In genomic region chr12:70649691-70650090, GRCm38 (mm10) we compare ENCODE assay signal across 17 mouse cellular contexts.
DNase-seq lines count a peak whose midpoint lies in the region; ATAC-seq and TF ChIP-seq lines count a peak whose summit lies in the region.
"Had no signal": no experiment of that assay in that cellular context is flagged by ENCODE, and none has a peak within 500 bp of the region (broad histone marks: within the 10 kb centered on the region; RNA-seq: fewer than 3 reads in every experiment).

No protein-coding gene starts in this region.

- no peak overlapping the region for H3K9ac ChIP-seq in limb, embryonic 15.5 days
- H3K9ac ChIP-seq in MEL (ENCODE audit: control insufficient read depth, low read depth, low read length, poor library complexity, severe bottlenecking) = no peak overlapping the region
- no peak overlapping the region for H3K9ac ChIP-seq in heart, postnatal 0 days (replicated peaks; ENCODE audit: low read depth, low read length)
- H3K9ac ChIP-seq: hindbrain, embryonic 12.5 days; stomach, embryonic 15.5 days had no signal

- peaks cover 24% of the 10 kb centered on the region for H3K4me1 ChIP-seq in limb, embryonic 15.5 days
- H3K4me1 ChIP-seq in limb, embryonic 10.5 days = no peaks in the 10 kb centered on the region
- peaks cover 0 to 3% of the 10 kb centered on the region in 2 experiments; a peak in 1 of 4 replicates for H3K4me1 ChIP-seq in MEL (ENCODE audit: control insufficient read depth in 1 of 2, insufficient read depth in 2 of 2, low read length in 2 of 2)
- H3K4me1 ChIP-seq in heart, postnatal 0 days (ENCODE audit: control insufficient read depth, insufficient read depth) = peaks cover 50% of the 10 kb centered on the region; the same call in 1 of the 2 replicates
- H3K4me1 ChIP-seq: forebrain, embryonic 10.5 days; hindbrain, embryonic 12.5 days had no signal

- TF ChIP-seq EP300 in MEL (IDR thresholded peaks at IDR 0.05; ENCODE audit: low read depth in 1 of 2, low read length in 2 of 2) = no peak
- peak; percentile 97 for TF ChIP-seq EP300 in heart, postnatal 0 days (IDR thresholded peaks at IDR 0.05; ENCODE audit: low read depth)

- TF ChIP-seq RAD21 in MEL (IDR thresholded peaks at IDR 0.05; ENCODE audit: low read depth, low read length) = no peak

- no peak for TF ChIP-seq POLR2A in MEL (IDR thresholded peaks at IDR 0.05; ENCODE audit: control insufficient read depth in 1 of 2, insufficient read depth in 1 of 2, low read depth in 1 of 2, low read length in 2 of 2, poor library complexity in 1 of 2)

- H3K9me3 ChIP-seq in limb, embryonic 15.5 days = no peaks in the 10 kb centered on the region
- H3K9me3 ChIP-seq in limb, embryonic 10.5 days (replicated peaks) = no peaks in the 10 kb centered on the region
- H3K9me3 ChIP-seq in MEL (replicated peaks; ENCODE audit: insufficient read depth, low read length) = no peaks in the 10 kb centered on the region
- no peaks in the 10 kb centered on the region for H3K9me3 ChIP-seq in heart, postnatal 0 days (replicated peaks; ENCODE audit: control insufficient read depth, low read length)
- H3K9me3 ChIP-seq: forebrain, embryonic 10.5 days; hindbrain, embryonic 12.5 days; stomach, embryonic 15.5 days had no signal

- no peaks in the 10 kb centered on the region for H3K36me3 ChIP-seq in limb, embryonic 15.5 days
- no peaks in the 10 kb centered on the region for H3K36me3 ChIP-seq in limb, embryonic 10.5 days
- no peaks in the 10 kb centered on the region for H3K36me3 ChIP-seq in MEL (ENCODE audit: control insufficient read depth in 1 of 2, insufficient read depth in 2 of 2, low read length in 2 of 2)
- no peaks in the 10 kb centered on the region for H3K36me3 ChIP-seq in heart, postnatal 0 days (replicated peaks; ENCODE audit: control insufficient read depth, insufficient read depth, low read length)
- H3K36me3 ChIP-seq: forebrain, embryonic 10.5 days; hindbrain, embryonic 12.5 days; stomach, embryonic 15.5 days had no signal

- 71% methylated on average over 2 of the region's 2 CpGs for WGBS in limb, embryonic 15.5 days
- WGBS in limb, embryonic 10.5 days = 90% methylated on average over 2 of the region's 2 CpGs
- WGBS in heart, postnatal 0 days = 3% methylated on average over 2 of the region's 2 CpGs

- no peak for ATAC-seq in limb, embryonic 15.5 days (ENCODE audit: insufficient number of reproducible peaks, low FRiP score, low TSS enrichment, low read depth)
- peak; percentile 90 for ATAC-seq in heart, postnatal 0 days (ENCODE audit: insufficient read depth, low read depth)

- H3K4me2 ChIP-seq in limb, embryonic 15.5 days = no peak overlapping the region
- no peak overlapping the region for H3K4me2 ChIP-seq in heart, postnatal 0 days (ENCODE audit: low read depth, low read length)
- H3K4me2 ChIP-seq: hindbrain, embryonic 12.5 days; stomach, embryonic 15.5 days had no signal

- no peaks in the 10 kb centered on the region for H3K79me2 ChIP-seq in MEL (ENCODE audit: control insufficient read depth, insufficient read depth, low read length, poor library complexity)

- H3K27me3 ChIP-seq in limb, embryonic 15.5 days = no peaks in the 10 kb centered on the region
- no peaks in the 10 kb centered on the region for H3K27me3 ChIP-seq in limb, embryonic 10.5 days (ENCODE audit: low read depth, poor library complexity, severe bottlenecking)
- H3K27me3 ChIP-seq in MEL (ENCODE audit: control insufficient read depth in 1 of 2, insufficient read depth in 2 of 2, low read length in 2 of 2) = no peaks in the 10 kb centered on the region; a peak in 2 of 4 replicates
- no peaks in the 10 kb centered on the region for H3K27me3 ChIP-seq in heart, postnatal 0 days (ENCODE audit: control insufficient read depth, insufficient read depth, low read length)
- H3K27me3 ChIP-seq: CH12.LX; hindbrain, embryonic 12.5 days; stomach, embryonic 15.5 days had no signal

- no peak for DNase-seq in limb, embryonic 10.5 days (ENCODE audit: low spot score)
- DNase-seq in MEL (ENCODE audit: low read depth, low spot score) = peak; percentile 14
- peak; percentile 71 to 86 for DNase-seq in heart, adult 18-20 months
- DNase-seq in heart, postnatal 0 days (ENCODE audit: low spot score) = peak; percentile 83
- DNase-seq in kidney, postnatal 4 days = no peak
- no peak for DNase-seq in kidney, postnatal 10 days
- no peak for DNase-seq in thymus, postnatal 36 days
- DNase-seq: cerebellum, adult 9-11 months; kidney, adult 11 months; liver; lung, postnatal 10 days; thymus, postnatal 4 days had no signal

- TF ChIP-seq CTCF in MEL (IDR thresholded peaks at IDR 0.05 in 2 of 3, conservative IDR thresholded peaks at IDR 0.05 in 1 of 3; ENCODE audit: control insufficient read depth in 1 of 3, insufficient read depth in 1 of 3, low read depth in 2 of 3, low read length in 3 of 3, poor library complexity in 1 of 3, severe bottlenecking in 1 of 3) = no peak
- no peak for TF ChIP-seq CTCF in heart, postnatal 0 days (IDR thresholded peaks at IDR 0.05; ENCODE audit: low read depth)

- H3K27ac ChIP-seq in limb, embryonic 15.5 days = 0 out of 2 replicates have a peak overlapping the region, but pooled peaks have one; percentile 29
- no peak overlapping the region for H3K27ac ChIP-seq in limb, embryonic 10.5 days
- no peak overlapping the region for H3K27ac ChIP-seq in MEL (ENCODE audit: control insufficient read depth, low read depth, low read length)
- peak overlapping the region; percentile 94 for H3K27ac ChIP-seq in heart, postnatal 0 days (ENCODE audit: low read depth)
- H3K27ac ChIP-seq: forebrain, embryonic 10.5 days; hindbrain, embryonic 12.5 days had no signal

- no peak overlapping the region for H3K4me3 ChIP-seq in limb, embryonic 15.5 days
- H3K4me3 ChIP-seq in limb, embryonic 10.5 days = no peak overlapping the region
- no peak overlapping the region for H3K4me3 ChIP-seq in MEL (ENCODE audit: control insufficient read depth in 1 of 2, insufficient read depth in 1 of 2, low read depth in 2 of 2, low read length in 2 of 2)
- H3K4me3 ChIP-seq in heart, postnatal 0 days (ENCODE audit: low read depth, low read length) = no peak overlapping the region
- H3K4me3 ChIP-seq: forebrain, embryonic 10.5 days; hindbrain, embryonic 12.5 days; stomach, embryonic 15.5 days had no signal

TF ChIP-seq in MEL, 35 proteins besides CTCF, POLR2A, EP300 and RAD21:
- 0 out of 2 replicates have a peak, but pooled peaks have one; percentile 2 for TF ChIP-seq GATA1 (IDR thresholded peaks at IDR 0.05; ENCODE audit: low read depth, low read length)
- TF ChIP-seq ZMIZ1 (IDR thresholded peaks at IDR 0.05; ENCODE audit: low read depth, low read length) = no peak

Comparison
In these comparisons a context has a peak if more than half of its experiments do, and no peak if none do; other contexts are left out.
1. H3K27ac ChIP-seq: peak in limb, embryonic 15.5 days (single experiment) and heart, postnatal 0 days (single experiment); none in limb, embryonic 10.5 days (single experiment) and MEL (single experiment).
2. DNase-seq: peak in MEL (single experiment), heart, adult 18-20 months (2 of 2) and heart, postnatal 0 days (single experiment); none in limb, embryonic 10.5 days (single experiment), kidney, postnatal 4 days (0 of 2), kidney, postnatal 10 days (single experiment) and thymus, postnatal 36 days (0 of 2).